Mouse (Mus musculus): ENCODE data around the gene Pogz. TPM values are rescaled to one million over a fixed set of nuclear protein-coding genes. Genes with fewer than 3 reads are reported as not detected.
A peak's percentile ranks its signal among the peaks of the same experiment; 100 is the strongest.

The Pogz gene
- polyA plus RNA-seq (2012; rRNA removed), result 26.1 and 28.1 TPM in 2 replicates

DNA sequence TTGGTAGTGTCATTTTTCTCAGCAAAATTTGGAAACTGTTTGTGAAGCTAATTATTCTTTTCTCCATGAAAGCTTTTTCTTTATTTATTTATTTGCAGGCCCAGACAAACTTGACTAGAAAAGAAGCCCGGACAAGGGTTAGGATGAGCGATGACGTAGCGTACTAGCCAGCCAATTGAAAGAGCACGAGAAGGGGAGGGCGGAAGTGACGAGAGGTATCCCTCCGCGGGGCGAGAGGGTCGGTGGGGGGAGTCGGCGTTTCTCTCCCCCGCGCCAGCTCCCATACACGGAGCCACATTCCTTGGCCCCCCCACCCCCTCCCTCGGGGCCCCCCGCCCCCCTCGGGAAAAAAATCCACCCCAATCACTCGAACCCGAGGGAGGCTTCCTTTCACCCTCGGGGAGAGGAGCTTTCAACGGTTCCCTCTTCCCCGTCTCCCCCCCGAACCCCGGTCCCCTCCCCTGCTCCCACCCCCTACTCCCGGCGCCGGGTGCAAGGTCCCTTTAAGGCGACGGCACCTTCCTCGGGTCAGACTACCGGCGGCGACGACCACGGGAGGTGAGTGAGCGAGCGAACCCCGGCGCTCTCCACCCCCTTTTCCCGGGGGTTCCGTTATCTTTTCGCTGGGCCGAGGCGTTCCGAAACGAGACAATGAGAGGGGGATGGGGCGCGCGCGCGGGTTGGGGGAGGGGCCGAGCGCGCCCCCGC lies at the start of gene Pogz:
Pogz (plus strand) TSS at position 385 of the 708 bp plus-strand sequence.
- WGBS, result under 1% methylated on average over 54 of the region's 57 CpGs
- H3K4me1 ChIP-seq (ENCODE audit: control insufficient read depth, insufficient read depth, low read length), result peaks cover 10% of the 10 kb centered on the region
- peak within 1 kb of the TSS; percentile 85 for H3K4me3 ChIP-seq (replicated peaks; ENCODE audit: extremely low read depth, low read depth, low read length)
- TF ChIP-seq CTCF (IDR thresholded peaks at IDR 0.05; ENCODE audit: insufficient read depth, low read length) (no peak), POLR2A (IDR thresholded peaks at IDR 0.05; ENCODE audit: borderline replicate concordance, extremely low read depth, low read depth, low read length) (peak; percentile 50; the same call in 1 of the 2 replicates)
- peak; percentile 95 for DNase-seq

DNA sequence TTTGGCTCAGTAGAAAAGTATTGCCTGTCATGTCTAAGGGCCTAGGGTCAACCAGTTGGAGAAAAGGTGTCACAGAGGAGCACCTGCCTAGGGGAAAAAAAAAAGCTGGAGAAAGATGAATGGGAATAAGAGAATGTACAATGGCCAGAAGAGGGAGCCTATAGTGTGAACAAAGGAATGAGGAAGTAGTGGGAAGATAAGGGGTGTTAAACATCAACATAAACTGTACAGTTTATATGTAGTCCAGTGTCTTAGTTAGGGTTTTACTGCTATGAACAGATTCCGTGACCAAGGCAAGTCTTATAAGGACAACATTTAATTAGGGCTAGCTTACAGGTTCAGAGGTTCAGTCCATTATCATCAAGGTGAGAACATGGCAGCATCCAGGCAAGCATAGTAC lies 48.3 kb upstream of the Pogz start:
- H3K4me3 ChIP-seq (replicated peaks; ENCODE audit: extremely low read depth, low read depth, low read length), result no peak overlapping the region
- WGBS, result 91% methylated on average over 1 of the region's 1 CpGs
- H3K4me1 ChIP-seq (ENCODE audit: control insufficient read depth, insufficient read depth, low read length), result 0 out of 2 replicates have a peak, but pooled peaks cover 2% of the 10 kb centered on the region
- no peak for DNase-seq
- no peak for TF ChIP-seq CTCF (IDR thresholded peaks at IDR 0.05; ENCODE audit: insufficient read depth, low read length)
- TF ChIP-seq POLR2A (IDR thresholded peaks at IDR 0.05; ENCODE audit: borderline replicate concordance, extremely low read depth, low read depth, low read length), result no peak

- Histone ChIP-seq H3K4me1 (ENCODE audit: control insufficient read depth, insufficient read depth, low read length) (0 out of 2 replicates have a peak, but pooled peaks cover 2% of the 10 kb centered on the region), H3K4me3 (replicated peaks; ENCODE audit: extremely low read depth, low read depth, low read length) (no peak overlapping the region)
- no peak for DNase-seq
- 53% methylated on average over 2 of the region's 2 CpGs for WGBS
- TF ChIP-seq POLR2A (IDR thresholded peaks at IDR 0.05; ENCODE audit: borderline replicate concordance, extremely low read depth, low read depth, low read length) (no peak), CTCF (IDR thresholded peaks at IDR 0.05; ENCODE audit: insufficient read depth, low read length) (no peak)
These were observed 47.9 kb upstream of the Pogz start for GRCm38 (mm10) chr3:94789516-94789915.

DNA sequence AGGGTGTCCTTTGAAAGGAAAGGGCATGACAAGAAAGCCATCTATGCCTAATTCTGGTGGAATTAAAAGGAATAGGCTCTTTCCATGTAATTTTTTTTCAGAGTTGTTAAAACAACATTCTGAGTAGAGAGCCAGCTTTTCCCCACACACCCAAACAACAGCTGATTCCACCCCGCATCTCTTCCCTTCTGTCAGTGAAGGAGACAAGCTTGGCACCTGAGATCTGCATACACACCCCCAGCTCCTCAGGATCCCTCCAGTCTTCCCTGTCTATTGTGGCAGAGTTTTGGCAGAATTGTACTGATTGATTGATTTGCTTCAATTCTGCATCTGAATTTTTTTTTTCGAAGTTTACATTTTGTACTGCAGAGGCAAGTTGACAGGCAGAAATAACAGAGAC lies 45.1 kb upstream of the Pogz start:
- no peak for DNase-seq
- 79% methylated on average over 2 of the region's 2 CpGs for WGBS
- Histone ChIP-seq H3K4me3 (replicated peaks; ENCODE audit: extremely low read depth, low read depth, low read length) (no peak overlapping the region), H3K4me1 (ENCODE audit: control insufficient read depth, insufficient read depth, low read length) (no peaks in the 10 kb centered on the region)
- TF ChIP-seq CTCF (IDR thresholded peaks at IDR 0.05; ENCODE audit: insufficient read depth, low read length) (no peak), POLR2A (IDR thresholded peaks at IDR 0.05; ENCODE audit: borderline replicate concordance, extremely low read depth, low read depth, low read length) (no peak)

- no peak for DNase-seq
- H3K4me3 ChIP-seq (replicated peaks; ENCODE audit: extremely low read depth, low read depth, low read length), result no peak overlapping the region
- H3K4me1 ChIP-seq (ENCODE audit: control insufficient read depth, insufficient read depth, low read length), result no peaks in the 10 kb centered on the region
- TF ChIP-seq CTCF (IDR thresholded peaks at IDR 0.05; ENCODE audit: insufficient read depth, low read length) (no peak), POLR2A (IDR thresholded peaks at IDR 0.05; ENCODE audit: borderline replicate concordance, extremely low read depth, low read depth, low read length) (no peak)
- WGBS, result 77% methylated on average over 2 of the region's 2 CpGs
These were observed 43.7 kb upstream of the Pogz start for GRCm38 (mm10) chr3:94793672-94794071.

- TF ChIP-seq CTCF (IDR thresholded peaks at IDR 0.05; ENCODE audit: insufficient read depth, low read length) (no peak), POLR2A (IDR thresholded peaks at IDR 0.05; ENCODE audit: borderline replicate concordance, extremely low read depth, low read depth, low read length) (no peak)
- Histone ChIP-seq H3K4me3 (replicated peaks; ENCODE audit: extremely low read depth, low read depth, low read length) (no peak overlapping the region), H3K4me1 (ENCODE audit: control insufficient read depth, insufficient read depth, low read length) (no peaks in the 10 kb centered on the region)
- no peak for DNase-seq
- WGBS, result 81% methylated on average over 2 of the region's 2 CpGs
These were observed 43.0 kb upstream of the Pogz start for GRCm38 (mm10) chr3:94794359-94794758.

DNA sequence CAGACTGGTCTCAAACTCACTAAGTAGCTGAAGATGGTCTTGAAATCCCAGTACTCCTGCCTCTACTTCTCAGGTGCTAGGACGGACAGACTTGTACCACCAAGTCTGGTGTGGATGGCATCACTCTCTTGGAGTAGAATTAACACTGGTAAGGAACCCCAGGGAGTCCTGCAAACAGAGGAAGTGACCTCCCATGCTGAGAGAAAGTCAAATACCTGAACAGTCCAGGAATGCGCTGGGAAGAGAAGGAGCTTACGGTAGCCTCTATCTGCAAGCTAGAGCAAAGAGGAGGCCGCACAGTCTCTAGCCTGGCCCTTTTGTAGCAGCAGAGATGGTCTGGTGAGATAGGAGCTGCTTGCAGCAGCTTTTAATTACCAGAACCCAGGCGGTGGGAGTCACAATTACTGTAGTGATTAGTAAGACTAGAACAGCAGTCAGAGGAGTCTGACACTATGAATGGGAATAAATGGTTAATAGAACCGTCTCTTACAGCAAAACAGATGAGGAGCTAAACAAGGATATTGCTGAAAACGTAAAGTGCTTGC lies 41.7 kb upstream of the Pogz start:
- no peaks in the 10 kb centered on the region for H3K4me1 ChIP-seq (ENCODE audit: control insufficient read depth, insufficient read depth, low read length)
- 68% methylated on average over 7 of the region's 7 CpGs for WGBS
- DNase-seq, result no peak

GRCm38 (mm10) chr3:94796181-94796580 lies 41.2 kb upstream of the Pogz start:
- no peak overlapping the region for H3K4me3 ChIP-seq (replicated peaks; ENCODE audit: extremely low read depth, low read depth, low read length)
- no peak for DNase-seq
- no peak for TF ChIP-seq CTCF (IDR thresholded peaks at IDR 0.05; ENCODE audit: insufficient read depth, low read length)
- TF ChIP-seq POLR2A (IDR thresholded peaks at IDR 0.05; ENCODE audit: borderline replicate concordance, extremely low read depth, low read depth, low read length), result no peak
- no peaks in the 10 kb centered on the region for H3K4me1 ChIP-seq (ENCODE audit: control insufficient read depth, insufficient read depth, low read length)

More for the DNA sequence above, 41.7 kb upstream of the Pogz start:
- H3K4me3 ChIP-seq (replicated peaks; ENCODE audit: extremely low read depth, low read depth, low read length), result no peak overlapping the region
- no peak for TF ChIP-seq CTCF (IDR thresholded peaks at IDR 0.05; ENCODE audit: insufficient read depth, low read length)
- TF ChIP-seq POLR2A (IDR thresholded peaks at IDR 0.05; ENCODE audit: borderline replicate concordance, extremely low read depth, low read depth, low read length), result no peak

- Histone ChIP-seq H3K4me1 (ENCODE audit: control insufficient read depth, insufficient read depth, low read length) (no peaks in the 10 kb centered on the region), H3K4me3 (replicated peaks; ENCODE audit: extremely low read depth, low read depth, low read length) (no peak overlapping the region)
- WGBS, result 23% methylated on average over 10 of the region's 10 CpGs
- DNase-seq, result no peak
- TF ChIP-seq CTCF (IDR thresholded peaks at IDR 0.05; ENCODE audit: insufficient read depth, low read length) (no peak), POLR2A (IDR thresholded peaks at IDR 0.05; ENCODE audit: borderline replicate concordance, extremely low read depth, low read depth, low read length) (no peak)
These were observed 33.2 kb upstream of the Pogz start for GRCm38 (mm10) chr3:94804146-94804545.

DNA sequence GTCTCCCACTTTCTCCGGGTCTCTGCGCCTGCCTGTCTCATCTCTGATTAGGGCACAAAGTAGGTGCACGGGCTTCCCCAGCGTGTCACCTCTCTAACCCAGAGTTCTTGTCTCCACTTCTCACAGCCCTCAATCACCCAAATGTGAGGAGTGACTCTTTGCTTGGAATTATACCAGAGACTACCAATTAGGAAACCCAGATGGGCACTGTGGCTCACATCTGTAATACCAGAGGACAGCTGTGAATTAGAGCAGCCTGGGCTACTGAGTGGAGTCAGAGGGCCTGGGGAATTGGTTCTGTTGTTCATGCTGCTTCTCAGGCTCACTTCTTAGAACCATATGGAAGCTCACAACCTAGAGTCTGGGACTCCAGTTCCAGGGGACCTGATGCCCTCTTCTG lies 32.4 kb upstream of the Pogz start:
- WGBS, result 85% methylated on average over 4 of the region's 4 CpGs
- DNase-seq, result no peak
- Histone ChIP-seq H3K4me3 (replicated peaks; ENCODE audit: extremely low read depth, low read depth, low read length) (no peak overlapping the region), H3K4me1 (ENCODE audit: control insufficient read depth, insufficient read depth, low read length) (no peaks in the 10 kb centered on the region)
- no peak for TF ChIP-seq POLR2A (IDR thresholded peaks at IDR 0.05; ENCODE audit: borderline replicate concordance, extremely low read depth, low read depth, low read length)
- no peak for TF ChIP-seq CTCF (IDR thresholded peaks at IDR 0.05; ENCODE audit: insufficient read depth, low read length)

All from lung, adult 2 months (tissue).